Mouse (Mus musculus): Measurements from ENCODE around the gene Rin2.

DNA sequence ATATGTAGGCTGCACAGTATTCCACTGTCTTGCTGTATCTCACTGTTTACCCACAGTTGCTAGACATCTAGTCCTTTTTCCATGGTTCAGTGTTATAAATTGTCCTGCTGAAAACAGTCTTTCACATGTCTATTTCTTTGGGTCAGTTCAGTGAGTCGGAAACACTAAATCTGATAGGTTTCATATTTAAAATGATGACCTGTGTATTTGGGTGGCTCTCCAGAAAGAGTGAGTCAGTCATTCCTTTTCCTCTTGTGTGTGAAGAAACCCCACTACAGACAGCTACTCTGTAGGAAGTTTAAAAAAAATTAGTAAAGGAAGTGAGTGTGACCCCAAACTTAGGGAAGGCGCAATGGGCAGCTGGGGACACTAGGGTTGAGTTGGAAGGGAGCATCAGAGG is 133.2 kb downstream of the Rin2 start:
- TF ChIP-seq CTCF (IDR thresholded peaks at IDR 0.05; ENCODE audit: control insufficient read depth, insufficient read depth, low read length), result no peak
- TF ChIP-seq POLR2A (IDR thresholded peaks at IDR 0.05; ENCODE audit: borderline replicate concordance, control insufficient read depth, low read depth, low read length), result no peak
